Mouse (Mus musculus) bone marrow macrophage, adult 2 months (primary cell): ENCODE results near the gene Gpr137.

Experiments used
- CTCF ChIP-seq: IDR thresholded peaks from 2 replicates; pipeline ENCODE4 v1.5.1; 2012; ENCODE audit warnings: low read depth, mild to moderate bottlenecking, low read length, moderate library complexity
- POLR2A ChIP-seq: IDR thresholded peaks from 2 replicates; pipeline ENCODE4 v1.6.1; 2012; ENCODE audit warnings: mild to moderate bottlenecking, low read depth, low read length, borderline replicate concordance

- TF ChIP-seq POLR2A (no peak), CTCF (no peak)
Measured at GRCm38 (mm10) chr19:6921647-6922567, 20.4 kb downstream of the Gpr137 start, which contains the start of gene Esrra.
